Mouse (Mus musculus): ENCODE results near the gene Mapk13.

GRCm38 (mm10) chr17:28823749-28824148 is 54.7 kb downstream of the Mapk13 start:
- TF ChIP-seq GATA1 (IDR thresholded peaks at IDR 0.05; ENCODE audit: borderline replicate concordance, low read length) (no peak), FLI1 (IDR thresholded peaks at IDR 0.05; ENCODE audit: low read length) (no peak)

All from megakaryocyte, embryonic 14.5 days (primary cell).